Mouse (Mus musculus): ENCODE data around the gene Smg5. TPM values are rescaled to one million over a fixed set of nuclear protein-coding genes. Genes with fewer than 3 reads are reported as not detected.
"Not testable (repeated sequence)": the region's sequence is repeated elsewhere in the genome, so short reads cannot be mapped to it uniquely, and the experiment has no call there.

Smg5 gene
- polyA plus RNA-seq (2017; shearing (Covaris generic)): 10 to 100 TPM; 30.2 to 50.2 TPM

DNA sequence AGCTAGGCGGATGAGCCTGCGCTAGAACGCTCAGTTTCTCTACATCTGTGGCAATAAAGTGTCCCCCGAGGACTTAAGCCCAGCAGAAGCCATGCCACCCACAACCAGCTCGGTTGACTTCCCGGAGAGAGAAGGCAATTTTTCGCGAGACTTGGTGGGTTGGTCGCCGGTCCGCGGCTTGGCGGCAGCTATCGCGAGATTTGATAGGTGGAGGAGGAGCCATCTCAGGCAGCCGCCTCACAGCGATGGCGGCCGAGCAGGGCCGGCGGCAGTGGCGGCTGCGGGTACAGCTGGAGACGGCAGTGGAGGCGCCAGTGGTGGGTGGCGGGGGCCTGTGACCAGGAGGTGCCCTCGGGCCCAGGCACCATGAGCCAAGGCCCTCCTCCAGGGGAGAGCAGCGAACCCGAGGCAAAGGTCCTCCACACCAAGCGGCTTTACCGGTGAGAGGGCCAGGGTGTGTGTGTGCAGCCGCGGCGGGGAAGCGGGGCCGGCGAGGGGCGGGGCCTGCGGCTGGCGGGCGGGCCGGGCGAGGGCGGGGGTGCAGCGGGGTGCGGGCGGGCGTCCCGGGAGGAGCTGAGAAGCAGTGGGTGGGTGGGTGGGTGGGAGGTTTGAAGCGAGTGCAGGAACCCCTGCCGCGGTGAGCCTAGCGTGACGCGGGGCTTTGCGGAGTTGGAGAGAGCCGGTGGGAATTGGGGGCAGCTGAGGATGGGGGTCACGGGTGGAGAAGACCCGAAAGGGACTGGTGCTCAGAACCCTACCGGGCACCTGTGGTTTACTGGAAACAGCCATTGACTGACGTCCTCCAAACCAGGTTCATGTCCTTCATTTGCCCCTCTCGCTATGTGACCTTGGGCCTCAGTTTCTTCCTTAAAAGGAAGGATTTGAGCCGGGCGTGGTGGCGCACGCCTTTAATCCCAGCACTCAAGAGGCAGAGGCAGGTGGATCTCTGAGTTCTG, at the start of gene Smg5, which contains the start of gene Tmem79:
Smg5 (plus strand) TSS at position 203 of the 956 bp plus-strand sequence.
Tmem79 (minus strand) TSS at position 91 of the 956 bp plus-strand sequence.
- ATAC-seq: peak; percentile 94

DNA sequence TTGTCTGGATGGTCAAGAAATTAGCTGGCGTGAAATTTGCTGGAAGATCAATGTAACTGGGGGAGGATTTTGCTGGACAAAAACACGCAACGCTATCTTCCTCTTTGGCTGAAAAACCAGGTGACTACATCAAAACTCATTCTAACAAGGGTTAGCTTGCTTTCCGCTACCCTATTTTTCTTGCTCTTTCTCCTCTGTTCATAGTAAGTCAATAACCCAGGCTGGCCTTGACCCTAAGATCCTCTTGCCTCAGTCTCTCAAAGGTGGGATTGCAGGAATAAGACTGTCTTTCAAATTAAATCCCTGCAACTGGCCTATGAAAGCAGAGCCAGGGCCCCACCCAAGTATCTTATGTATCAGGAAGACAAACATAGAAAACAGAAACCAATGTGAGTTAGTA, 49.0 kb upstream of the Smg5 start, which contains the start of gene Gm38392:
Gm38392 (minus strand) TSS at position 101 of the 400 bp plus-strand sequence.
- ATAC-seq: no peak

DNA sequence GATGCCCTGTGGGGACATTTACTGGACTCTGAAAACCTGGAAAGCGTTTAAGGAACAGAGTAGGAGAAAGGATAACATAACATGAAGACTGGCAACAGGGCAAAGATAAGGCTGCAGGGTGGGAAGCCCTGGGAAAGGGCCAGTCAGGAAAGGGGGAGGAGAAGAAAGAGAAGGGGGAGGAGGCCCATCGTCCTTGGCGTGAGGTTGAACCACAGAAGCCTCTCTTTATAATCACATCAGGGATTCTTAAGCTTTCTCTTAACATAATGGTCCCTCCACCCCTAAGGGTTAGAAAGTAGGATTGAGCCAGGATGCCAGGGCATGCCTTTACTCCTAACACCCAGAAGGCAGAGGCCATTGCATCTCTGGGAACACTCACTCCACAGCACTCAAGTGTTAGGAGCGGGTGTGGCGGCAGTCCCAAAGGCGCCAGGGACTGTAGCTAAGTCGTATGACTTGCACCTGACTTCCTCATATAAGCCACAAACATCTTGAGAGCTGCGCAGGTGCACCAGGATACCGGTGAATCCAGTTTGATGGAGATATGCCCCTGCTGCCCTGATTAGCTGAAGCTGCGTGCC, 47.8 kb upstream of the Smg5 start:
- ATAC-seq: not testable (repeated sequence)

DNA sequence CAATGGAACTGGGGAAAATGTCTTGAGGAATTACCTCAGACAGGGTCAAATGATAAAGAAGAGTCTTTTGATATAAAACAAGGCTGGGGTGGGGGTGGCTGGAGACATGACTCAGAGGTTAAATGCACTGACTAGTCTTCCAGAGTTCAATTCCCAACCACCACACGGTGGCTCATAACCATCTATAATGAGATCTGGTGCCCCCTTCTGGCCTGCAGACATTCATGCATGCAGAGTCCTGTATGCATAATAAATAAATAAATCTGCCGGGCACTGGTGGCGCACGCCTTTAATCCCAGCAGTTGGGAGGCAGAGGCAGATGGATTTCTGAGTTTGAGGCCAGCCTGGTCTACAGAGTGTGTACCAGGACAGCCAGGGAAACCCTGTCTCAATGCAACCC, 44.1 kb upstream of the Smg5 start:
- no peak for ATAC-seq

DNA sequence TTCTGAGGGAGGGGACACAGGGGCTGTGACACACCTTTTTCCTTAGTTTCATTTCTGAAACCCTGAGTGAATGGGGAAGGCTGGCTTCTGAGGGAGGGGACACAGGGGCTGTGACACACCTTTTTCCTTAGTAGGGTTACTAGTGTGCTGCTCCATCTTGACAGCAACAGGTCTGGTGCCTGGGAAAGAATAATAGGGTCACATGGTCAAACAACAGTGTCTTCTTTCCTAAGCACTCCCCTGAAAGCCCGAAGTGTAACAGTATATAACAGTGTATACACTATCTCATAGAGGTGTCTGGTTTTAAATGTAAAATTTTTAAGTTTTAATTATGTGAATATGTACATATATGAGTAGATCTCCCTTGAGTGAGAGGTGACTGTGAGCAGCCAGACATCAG, 40.8 kb upstream of the Smg5 start:
- ATAC-seq: not testable (repeated sequence)

DNA sequence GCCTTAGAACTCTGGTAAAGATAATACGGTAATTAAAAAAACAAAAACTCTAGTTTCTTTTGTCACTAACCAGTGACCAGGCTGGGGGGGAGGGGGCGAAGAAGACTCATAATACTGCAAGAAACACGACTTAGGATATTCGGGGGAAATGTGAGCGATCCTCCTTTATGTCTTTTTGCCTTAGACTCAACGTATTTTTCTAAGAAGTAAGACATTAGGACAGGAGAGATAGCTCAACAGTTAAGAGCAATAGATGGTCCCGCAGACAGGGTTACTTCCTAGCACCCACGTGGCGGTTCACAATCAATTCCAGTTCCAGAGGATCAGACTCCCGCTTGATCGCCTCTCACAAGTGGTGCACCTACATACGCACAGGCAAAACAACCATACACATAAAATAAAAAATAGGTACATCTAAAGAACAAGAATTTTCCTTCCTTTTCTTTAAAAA, 39.9 kb upstream of the Smg5 start:
- ATAC-seq: no peak

DNA sequence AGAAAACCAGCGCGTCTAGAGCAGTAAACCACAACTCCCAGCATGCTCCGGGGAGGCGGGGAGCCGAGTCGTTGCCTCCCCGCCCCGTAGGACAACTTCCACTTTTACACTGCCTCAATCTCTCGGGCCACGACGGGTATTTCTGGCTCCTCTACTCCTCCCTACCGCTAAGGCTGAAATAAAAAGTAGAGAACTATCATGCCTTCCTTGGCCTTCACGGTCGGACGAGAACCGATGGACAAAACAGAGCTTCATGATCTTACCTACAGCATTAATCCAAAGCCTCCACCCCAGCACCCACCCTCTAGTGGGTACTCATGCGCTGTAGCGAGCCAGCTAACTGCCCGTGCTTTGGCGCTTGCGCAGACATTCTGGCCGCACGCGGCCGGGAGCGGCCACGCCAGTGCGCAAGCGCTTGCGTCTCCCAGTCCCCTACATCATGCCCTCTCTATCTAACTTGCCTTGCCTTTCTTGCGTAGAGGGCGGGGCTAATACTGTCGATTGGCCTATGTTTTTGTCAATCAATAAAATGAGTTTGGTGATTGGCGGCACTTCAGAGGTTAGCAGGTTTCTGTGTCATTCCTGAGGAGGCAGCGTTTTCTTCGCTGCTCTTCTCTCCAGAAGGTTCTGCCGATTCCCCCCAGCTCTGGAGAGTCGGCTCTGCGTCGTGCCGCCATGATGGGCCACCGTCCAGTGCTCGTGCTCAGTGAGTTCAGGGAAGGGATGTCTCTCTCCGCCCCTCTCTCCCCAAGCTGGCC, 39.3 kb upstream of the Smg5 start, which contains the start of the genes Tsacc and Cct3:
Tsacc (minus strand) TSS at position 439 of the 758 bp plus-strand sequence.
Cct3 (plus strand) TSS at position 556 of the 758 bp plus-strand sequence.
- ATAC-seq: peak; percentile 93

DNA sequence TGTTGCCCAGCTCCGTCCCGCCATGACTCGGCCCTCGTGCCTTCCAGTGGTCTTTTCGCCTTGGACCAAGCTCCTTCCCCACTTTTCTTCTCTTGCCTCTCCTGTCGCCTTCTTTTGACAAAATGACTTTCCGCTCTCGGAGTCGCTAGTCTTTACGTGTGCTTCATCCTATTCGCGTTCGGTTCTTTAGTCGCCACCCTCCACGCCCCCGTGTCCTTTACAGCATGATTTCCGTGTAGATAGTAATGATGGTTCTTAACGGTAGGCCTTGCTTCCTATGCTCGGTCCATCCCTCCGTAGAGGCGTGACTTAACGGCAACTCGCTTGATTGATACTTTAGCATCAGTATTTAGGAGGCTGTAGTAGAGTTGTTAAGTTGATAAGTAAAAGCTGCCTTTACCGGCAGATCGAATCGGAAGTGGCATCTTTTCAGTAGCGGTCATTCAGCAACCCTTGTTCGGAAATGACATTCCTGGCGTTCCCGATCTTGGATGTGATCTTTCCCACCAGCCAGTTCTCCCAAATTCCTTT, 38.7 kb upstream of the Smg5 start:
- ATAC-seq: peak; percentile 41

DNA sequence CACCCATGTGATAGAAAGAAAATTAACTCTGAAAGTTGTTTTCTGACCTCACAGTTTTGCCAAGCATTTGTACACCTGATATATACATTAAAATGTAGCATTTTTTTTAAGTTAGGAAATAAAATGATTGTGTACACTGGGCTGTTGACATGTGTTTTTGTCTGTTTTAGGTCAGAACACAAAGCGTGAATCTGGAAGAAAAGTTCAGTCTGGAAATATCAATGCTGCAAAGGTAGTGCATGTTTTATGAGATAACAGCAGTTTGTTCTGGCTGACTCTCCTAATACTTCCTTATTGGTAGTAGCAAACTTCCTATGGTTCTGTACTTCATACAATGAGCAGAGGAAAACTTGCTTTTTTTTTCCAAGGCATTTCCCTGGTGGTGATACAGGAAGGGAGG, 36.9 kb upstream of the Smg5 start:
- ATAC-seq: no peak

DNA sequence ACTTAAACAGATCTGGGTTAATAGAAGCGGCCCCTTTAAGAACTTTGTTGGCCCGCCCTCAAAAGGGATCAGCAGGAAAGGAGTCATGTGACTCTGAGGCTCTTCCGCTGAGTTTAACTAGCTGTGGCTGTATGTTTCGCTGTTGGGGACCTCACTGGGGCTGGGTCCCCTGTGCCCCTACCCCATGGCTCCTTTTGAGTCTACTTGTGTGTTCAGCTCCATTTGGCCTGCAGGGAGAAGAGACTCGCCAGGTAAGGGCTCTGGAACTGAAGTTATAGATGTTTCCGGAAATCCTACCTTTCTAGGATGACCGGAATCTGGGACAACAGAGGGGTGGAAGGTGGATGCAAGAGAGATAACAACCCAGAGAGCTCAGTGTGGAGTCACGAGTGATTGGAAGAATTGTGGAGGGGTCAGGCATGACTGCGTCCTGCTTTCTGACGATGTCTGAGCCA, 11.1 kb upstream of the Smg5 start, which contains the start of gene Glmp:
Glmp (plus strand) TSS at position 73 of the 455 bp plus-strand sequence.
- peak; percentile 88 for ATAC-seq

DNA sequence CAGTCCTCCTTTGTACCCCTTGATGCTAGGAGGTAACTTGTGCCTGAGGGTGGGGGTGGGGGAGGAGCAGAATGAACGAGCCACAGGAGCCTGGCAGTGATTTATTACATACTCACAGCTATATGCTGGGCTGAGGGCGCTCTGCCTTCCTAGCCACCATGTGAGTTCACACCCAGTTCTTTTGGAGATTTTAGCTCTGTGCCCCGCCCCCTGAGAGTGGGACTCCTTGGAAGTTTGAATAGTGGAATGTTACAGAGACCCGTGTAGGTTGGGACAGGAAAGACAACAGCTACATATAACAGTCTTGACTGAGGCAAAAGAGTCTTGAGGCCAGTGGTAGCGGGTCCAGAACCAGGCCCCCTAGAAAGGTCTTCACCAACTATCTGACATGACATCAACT, 7.1 kb upstream of the Smg5 start:
- ATAC-seq: no peak

DNA sequence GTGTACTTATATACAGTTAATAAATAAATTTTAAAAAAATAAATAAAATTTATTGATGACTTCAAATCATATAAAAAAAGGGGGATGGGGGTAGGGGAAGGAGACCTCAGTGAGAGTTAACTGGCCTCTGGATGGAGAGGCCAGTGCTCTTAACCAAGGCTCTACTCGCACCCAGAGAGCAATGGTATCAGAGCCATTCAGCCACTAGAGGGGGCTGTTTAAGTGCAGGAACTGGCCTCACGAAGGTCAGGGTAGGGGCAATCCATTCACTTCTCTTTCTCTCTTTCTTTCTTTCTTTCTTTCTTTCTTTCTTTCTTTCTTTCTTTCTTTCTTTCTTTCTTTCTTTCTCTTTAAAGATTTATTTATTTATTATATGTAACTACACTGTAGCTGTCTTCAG, 4.8 kb upstream of the Smg5 start:
- ATAC-seq: no peak

DNA sequence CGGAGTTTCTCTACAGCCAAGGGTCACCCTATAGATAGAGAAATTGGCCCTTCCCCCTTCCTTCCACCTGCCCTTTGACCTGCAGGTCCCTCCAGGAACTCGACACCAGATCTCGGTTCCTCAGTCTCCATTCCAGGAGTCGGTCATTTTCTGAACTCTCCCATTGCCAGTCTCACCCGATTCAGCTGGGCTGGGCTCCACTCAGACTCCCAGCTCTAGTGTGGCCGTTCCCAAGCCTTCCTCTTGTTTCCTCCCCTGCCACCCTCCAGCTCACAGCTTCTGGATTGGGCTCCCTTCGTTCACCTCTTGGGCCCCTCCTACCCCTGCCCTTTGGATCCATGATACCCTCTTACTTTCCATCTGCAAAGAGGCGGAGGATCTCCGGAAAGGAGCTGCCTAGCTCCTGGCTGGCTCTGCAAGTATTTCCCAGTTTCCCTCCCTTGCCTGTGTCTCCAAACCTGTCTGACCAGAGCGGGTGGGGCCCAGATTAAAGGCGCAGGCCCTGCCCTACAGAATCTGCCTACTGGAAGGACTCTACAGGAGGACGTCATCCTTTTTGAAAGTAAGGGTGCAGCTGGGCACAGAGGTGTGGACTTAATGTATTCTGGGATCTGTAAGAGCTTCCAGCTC, 1.9 kb upstream of the Smg5 start:
- no peak for ATAC-seq

DNA sequence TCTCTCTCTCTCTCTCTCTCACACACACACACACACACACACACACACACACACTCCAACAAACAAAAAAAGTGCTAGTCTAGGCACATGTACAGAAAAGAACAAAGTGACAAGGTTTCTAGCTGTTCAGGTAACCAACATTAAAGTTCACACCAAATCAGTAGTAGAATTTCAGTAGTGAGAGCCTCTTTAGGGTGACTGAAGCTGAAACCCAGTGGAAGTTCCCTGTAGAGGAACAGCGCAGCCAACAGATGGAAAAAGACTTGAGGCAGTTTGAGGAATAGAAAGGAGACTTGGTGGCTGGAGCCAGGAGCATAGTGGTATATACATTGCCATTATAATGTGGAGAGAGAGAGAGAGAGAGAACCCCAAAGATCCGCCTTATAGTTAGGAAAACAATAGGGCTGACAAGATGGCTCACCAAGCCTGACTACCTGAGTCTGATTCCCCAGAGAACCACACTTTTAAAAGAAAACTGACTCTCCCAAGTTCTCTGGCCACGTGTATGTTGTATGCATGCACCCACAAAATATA, 1.1 kb upstream of the Smg5 start:
- no peak for ATAC-seq

DNA sequence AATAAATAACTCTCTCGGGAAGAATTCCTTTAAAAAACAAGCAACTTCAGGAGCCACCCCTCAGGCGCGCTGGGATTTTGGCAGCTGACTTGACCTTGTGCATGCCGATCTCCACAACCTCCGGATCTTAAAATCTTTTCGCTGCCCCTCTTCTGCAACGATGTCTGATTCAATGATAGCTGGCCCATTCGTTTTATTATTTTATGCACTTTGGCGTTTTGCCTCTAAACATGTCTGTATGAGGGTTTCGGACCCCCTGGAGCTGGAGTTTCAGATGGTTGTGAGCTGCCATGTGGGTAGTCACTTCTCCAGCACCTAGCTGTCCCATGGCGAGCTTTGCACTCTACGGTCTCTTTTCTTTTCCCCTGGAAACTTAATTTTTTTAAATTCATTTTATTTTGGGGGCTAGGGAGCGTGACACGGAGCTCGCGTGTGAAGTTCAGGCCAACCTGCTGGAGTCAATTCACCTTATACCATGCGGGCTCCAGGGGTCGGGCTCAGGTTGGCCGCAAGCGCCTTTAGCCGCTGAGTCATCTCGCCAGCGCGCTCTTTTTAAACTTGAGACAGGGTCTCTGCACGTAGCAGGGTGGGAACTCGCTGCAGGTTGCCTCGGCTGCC, 515 bp upstream of the Smg5 start:
- ATAC-seq: peak; percentile 7

DNA sequence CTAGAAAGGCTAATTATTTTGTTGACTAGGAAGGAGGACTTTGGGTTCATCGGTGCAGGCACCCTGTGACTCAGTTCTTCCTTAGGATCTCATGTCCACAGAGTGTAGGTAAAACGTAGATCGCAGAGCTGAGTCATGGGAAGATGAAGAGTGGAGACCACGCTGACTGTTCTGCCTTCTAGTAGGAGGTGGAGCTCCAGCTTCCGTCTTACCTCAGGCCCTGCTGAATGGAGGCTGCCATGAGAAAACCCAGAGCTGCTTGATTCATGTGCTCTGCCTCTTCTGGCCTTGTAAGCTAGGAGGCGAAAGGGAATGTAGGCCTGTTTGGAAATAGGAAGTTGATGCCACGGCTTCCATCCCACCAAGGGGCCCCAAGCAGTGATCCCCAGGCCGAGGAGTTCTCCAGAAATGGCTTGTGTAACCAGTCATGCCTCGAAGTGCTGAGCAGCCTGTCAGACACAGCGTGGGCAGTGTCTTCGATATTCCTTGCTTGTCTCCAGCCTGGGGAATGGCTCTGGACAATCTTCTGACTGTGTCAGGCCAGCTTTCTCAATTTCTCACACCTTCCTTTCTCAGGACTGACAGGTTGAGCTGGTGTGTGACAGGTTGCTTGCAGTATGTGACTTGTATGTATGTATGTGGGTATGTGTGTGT, 1.4 kb downstream of the Smg5 start:
- peak; percentile 22 for ATAC-seq

DNA sequence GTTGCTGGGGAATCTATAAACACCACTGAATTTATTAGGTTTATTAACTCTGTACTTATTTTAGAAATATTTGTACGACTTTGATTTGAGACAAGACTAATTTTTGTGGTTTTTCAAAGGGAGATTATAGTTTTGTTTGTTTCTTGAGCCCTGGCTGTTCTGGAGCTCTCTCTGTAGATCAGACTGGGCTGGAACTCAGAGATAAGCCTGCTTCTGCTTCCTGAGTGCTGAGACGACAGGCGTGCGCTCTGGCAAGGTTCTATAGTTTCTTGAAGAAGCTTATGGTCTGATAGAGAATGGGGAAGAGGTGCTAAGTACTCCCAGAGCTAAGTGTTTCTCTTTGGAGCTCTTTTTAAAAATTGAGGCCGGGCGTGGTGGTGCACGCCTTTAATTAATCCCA, 2.3 kb downstream of the Smg5 start:
- no peak for ATAC-seq

DNA sequence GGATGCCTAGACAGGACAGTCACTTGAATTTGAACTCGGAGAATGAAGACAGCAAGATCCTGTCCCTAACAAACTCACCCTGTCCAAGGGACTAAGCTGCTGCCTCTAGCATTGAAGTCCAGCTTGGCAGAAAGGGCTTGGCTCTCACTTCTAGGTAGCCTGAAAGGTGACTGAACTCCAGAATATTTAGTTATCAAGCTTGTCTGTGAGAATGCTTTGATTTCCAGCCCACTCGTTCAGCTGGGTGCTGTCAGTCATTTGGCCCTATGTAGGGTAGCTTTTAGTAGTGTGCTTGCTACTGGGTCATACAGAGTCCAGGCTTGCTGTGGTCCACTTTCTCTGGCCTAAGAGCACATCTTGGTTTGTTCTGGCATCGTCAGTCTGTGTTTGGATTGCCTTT, 2.9 kb downstream of the Smg5 start:
- ATAC-seq: no peak

DNA sequence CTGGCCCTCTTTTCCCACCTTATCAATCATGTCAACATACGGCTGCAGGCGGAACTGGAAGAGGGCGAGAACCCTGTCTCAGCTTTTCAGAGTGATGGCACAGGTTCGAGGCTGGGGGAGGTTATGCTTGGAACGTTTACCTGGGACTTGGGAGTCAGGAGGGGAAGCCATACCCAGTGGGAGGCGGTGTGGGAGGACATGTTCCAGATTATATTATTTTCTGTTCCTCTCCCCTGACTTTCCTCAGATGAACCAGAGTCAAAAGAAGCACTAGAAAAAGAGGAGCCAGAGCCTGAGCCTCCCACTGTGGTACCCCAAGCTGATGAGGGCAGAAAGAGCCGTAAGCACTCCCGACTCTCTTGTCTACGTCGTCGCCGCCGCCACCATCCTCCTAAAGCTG, 14.7 kb downstream of the Smg5 start:
- ATAC-seq: no peak

DNA sequence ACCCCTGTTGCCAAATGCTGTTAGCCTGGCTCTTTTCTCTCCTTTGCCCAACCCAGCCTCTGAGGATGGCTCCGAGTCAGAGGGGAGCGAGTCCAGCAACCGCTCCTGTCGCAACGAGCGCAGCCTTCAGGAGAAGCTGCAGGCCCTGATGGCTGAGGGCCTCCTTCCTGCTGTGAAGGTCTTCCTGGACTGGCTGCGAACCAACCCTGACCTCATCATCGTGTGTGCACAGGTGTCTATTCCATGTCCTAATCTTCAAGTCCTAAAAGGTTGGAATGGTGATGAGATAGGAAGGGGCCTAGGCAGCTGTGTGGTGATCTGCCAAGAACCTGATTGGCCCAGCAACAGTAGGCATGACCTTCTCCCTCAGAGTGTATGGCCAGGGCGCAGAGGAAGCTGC, 16.8 kb downstream of the Smg5 start:
- no peak for ATAC-seq

Data from activated CD4-positive, CD25-positive, alpha-beta regulatory T cell, adult 4 months (primary cell).